Mouse (Mus musculus) neural tube, embryonic 11.5 days (tissue): Measurements from ENCODE around the gene Pbx4. TPM values are rescaled to one million over a fixed set of nuclear protein-coding genes. Genes with fewer than 3 reads are reported as not detected.

ENCODE experiments used
- ATAC-seq: fragments of 200-750 bp; cut with Nextera tagmentation; 2 replicates; pipeline ENCODE4 v1.8.0; 2017; ENCODE audit warnings: moderate number of reproducible peaks, mild to moderate bottlenecking, moderate TSS enrichment, moderate library complexity; ENCODE audit not compliant: insufficient read depth, low FRiP score, low TSS enrichment
- DNase-seq: peaks from one replicate; pipeline ENCODE4 v3.0.0-alpha.2; 2015; ENCODE audit warnings: low spot score
- H3K27ac ChIP-seq: fragments of 300-500 bp; sonication (generic); 2 replicates; pipeline ENCODE4 v1.5.1; 2014; ENCODE audit warnings: low read depth, mild to moderate bottlenecking, low read length
- H3K27me3 ChIP-seq: fragments of 300-500 bp; sonication (generic); 2 replicates; pipeline ENCODE4 v1.6.1; 2014; ENCODE audit warnings: mild to moderate bottlenecking, low read length, mixed read lengths; ENCODE audit not compliant: control insufficient read depth, insufficient read depth
- H3K36me3 ChIP-seq: fragments of 300-500 bp; sonication (generic); 2 replicates; pipeline ENCODE4 v1.6.1; 2014; ENCODE audit warnings: mild to moderate bottlenecking, low read length, moderate library complexity, mixed read lengths; ENCODE audit not compliant: control insufficient read depth, insufficient read depth
- H3K4me1 ChIP-seq: fragments of 300-500 bp; sonication (generic); 2 replicates; pipeline ENCODE4 v1.6.1; 2014; ENCODE audit warnings: low read length, mixed read lengths; ENCODE audit not compliant: control insufficient read depth, insufficient read depth
- H3K4me2 ChIP-seq: fragments of 300-500 bp; sonication (generic); 2 replicates; pipeline ENCODE4 v1.6.1; 2014; ENCODE audit warnings: low read depth, mild to moderate bottlenecking, moderate library complexity
- H3K4me3 ChIP-seq: fragments of 300-500 bp; sonication (generic); 2 replicates; pipeline ENCODE4 v1.5.1; 2014; ENCODE audit warnings: low read depth, low read length
- H3K9ac ChIP-seq: fragments of 300-500 bp; sonication (generic); 2 replicates; pipeline ENCODE4 v1.6.1; 2014; ENCODE audit warnings: mild to moderate bottlenecking, low read length
- H3K9me3 ChIP-seq: fragments of 300-500 bp; sonication (generic); 2 replicates; pipeline ENCODE4 v1.6.1; 2016; ENCODE audit warnings: low read length; ENCODE audit not compliant: control insufficient read depth
- WGBS: fragments of 180-500 bp; shearing (Covaris S2); extraction: QIAGEN DNeasy Blood & Tissue Kit; methylation state at CpG from one replicate; pipeline ENCODE4 v1.1.7; 2014; 5-methylcytosine and 5-hydroxymethylcytosine counted together
- polyA plus RNA-seq: library from polyadenylated mRNA; unstranded; fragments of >200 nt; fragmentation: Nextera tagmentation; extraction: Ambion mirVana; gene quantifications from 2 replicates; pipeline ENCODE4 v1.2.1, GENCODE M21; 2014

The Pbx4 gene
- polyA plus RNA-seq, result 28.8 and 31.2 TPM in 2 replicates

DNA sequence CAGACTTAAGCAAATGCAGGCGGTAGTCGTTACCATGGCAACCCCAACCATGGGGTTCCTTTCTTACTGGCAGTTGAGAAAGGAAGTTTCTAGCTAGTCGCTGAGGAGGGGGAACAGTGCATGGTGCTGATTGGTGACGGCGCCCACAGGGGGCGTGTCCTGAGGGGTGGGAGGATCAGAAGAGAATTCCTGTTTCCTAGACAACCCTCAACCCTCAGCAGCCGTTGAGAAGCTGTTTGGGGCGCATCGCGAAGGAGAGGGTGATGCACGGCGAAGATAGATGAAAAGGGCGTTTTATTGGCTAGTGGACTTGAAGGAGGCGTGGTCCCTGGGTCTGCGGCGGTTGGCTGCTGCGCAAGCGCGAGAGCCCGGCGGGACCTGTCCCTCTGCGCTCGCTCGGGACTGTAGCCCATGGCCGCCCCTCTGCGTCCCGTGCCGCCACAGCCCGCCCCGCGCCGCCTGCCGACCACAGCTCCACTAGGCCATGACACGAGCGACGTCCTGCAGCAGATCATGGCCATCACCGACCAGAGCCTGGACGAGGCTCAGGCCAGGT lies at the start of gene Pbx4:
Gene Pbx4, plus strand, starts transcription at position 194 of the 556 bp plus-strand sequence.
- peak within 1 kb of the TSS; percentile 81 for H3K4me2 ChIP-seq
- peak within 1 kb of the TSS; percentile 64 for H3K4me3 ChIP-seq
- H3K27me3 ChIP-seq, result no peaks in the 10 kb centered on the region
- WGBS, result under 1% methylated on average over 37 of the region's 38 CpGs
- H3K9ac ChIP-seq, result peak within 1 kb of the TSS; percentile 67
- no peaks in the 10 kb centered on the region; the same call in 1 of the 2 replicates for H3K36me3 ChIP-seq
- H3K9me3 ChIP-seq, result no peaks in the 10 kb centered on the region
- DNase-seq (peak; percentile 97), ATAC-seq (peak; percentile 98)
- peaks cover 5% of the 10 kb centered on the region; the same call in 1 of the 2 replicates for H3K4me1 ChIP-seq
- peak within 1 kb of the TSS; percentile 72 for H3K27ac ChIP-seq

DNA sequence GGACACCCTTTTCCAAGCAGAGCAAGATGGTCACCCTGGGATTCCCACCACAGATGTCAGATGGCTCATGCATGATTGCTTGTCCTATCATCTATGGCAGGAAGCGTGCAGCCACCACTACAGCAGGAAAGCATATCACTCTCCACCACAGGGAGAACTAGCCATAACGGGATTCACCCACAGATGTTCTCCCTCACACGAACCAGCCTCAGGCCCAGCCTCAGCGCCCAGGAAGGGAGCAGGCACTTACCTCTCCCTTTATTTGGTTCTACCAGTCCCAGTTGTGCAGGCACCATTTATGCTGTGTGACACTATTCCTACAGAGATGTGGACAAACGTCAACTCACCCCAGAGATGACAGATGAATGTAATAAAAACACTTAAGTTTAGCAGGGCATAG lies 43.2 kb upstream of the Pbx4 start:
- H3K4me2 ChIP-seq, result no peak overlapping the region
- H3K36me3 ChIP-seq, result peaks cover 3% of the 10 kb centered on the region; the same call in 1 of the 2 replicates
- H3K27ac ChIP-seq, result no peak overlapping the region
- H3K4me3 ChIP-seq, result no peak overlapping the region
- no peaks in the 10 kb centered on the region for H3K9me3 ChIP-seq
- ATAC-seq (no peak), DNase-seq (no peak)
- no peaks in the 10 kb centered on the region for H3K27me3 ChIP-seq
- H3K9ac ChIP-seq, result no peak overlapping the region
- H3K4me1 ChIP-seq, result peaks cover 13% of the 10 kb centered on the region; the same call in 1 of the 2 replicates
- 82% methylated on average over 5 of the region's 5 CpGs for WGBS

DNA sequence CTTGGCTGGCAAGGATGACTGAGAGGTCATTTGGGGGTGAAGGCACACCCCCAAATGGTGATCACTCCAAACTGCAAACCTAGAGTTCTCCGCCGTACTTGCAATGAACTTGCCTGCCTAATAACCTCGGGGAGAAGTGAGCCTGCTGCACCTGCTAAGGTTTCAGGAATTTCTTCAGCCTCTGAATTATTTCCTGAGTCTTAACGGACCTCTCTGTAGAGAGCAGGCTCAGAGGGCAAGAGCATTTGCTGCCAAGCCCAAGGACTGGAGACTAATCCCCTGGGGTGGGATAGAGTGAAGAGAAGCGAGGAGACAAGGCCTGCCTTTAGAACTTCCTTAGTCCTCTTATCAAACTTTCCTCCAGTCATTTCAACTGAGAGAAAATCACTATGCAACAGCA lies 42.6 kb upstream of the Pbx4 start:
- WGBS, result 81% methylated on average over 5 of the region's 5 CpGs
- peaks cover 13% of the 10 kb centered on the region; the same call in 1 of the 2 replicates for H3K4me1 ChIP-seq
- no peak for ATAC-seq
- H3K9ac ChIP-seq, result no peak overlapping the region
- H3K4me2 ChIP-seq, result no peak overlapping the region
- peaks cover 6% of the 10 kb centered on the region; the same call in 1 of the 2 replicates for H3K36me3 ChIP-seq
- no peaks in the 10 kb centered on the region for H3K9me3 ChIP-seq
- H3K27ac ChIP-seq, result no peak overlapping the region
- H3K4me3 ChIP-seq, result no peak overlapping the region
- H3K27me3 ChIP-seq, result no peaks in the 10 kb centered on the region
- no peak for DNase-seq

DNA sequence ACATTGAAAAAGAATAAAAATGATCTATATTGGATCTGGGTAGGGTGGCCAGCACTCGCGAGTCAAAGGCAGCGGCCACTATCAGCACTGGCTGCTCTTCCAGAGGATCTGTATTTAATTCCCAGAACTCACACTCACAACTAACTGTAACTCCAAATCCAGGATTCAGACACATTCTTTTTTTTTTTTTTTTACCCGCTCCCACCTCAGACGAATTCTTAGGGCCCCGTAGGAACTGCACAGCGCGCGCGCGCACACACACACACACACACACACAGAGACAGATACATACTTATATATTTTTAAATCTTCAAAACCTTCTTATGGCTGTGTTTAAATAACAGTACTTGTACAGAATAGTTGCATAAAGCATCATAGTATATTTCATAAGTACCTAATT lies 41.9 kb upstream of the Pbx4 start:
- no peaks in the 10 kb centered on the region for H3K9me3 ChIP-seq
- H3K36me3 ChIP-seq, result peaks cover 7% of the 10 kb centered on the region; the same call in 1 of the 2 replicates
- no peak; the same call in 1 of the 2 replicates for ATAC-seq
- no peaks in the 10 kb centered on the region for H3K27me3 ChIP-seq
- peak overlapping the region; percentile 82 for H3K4me3 ChIP-seq
- DNase-seq, result no peak
- peaks cover 13% of the 10 kb centered on the region; the same call in 1 of the 2 replicates for H3K4me1 ChIP-seq
- H3K9ac ChIP-seq, result peak overlapping the region; percentile 95
- peak overlapping the region; percentile 74 for H3K4me2 ChIP-seq
- no peak overlapping the region for H3K27ac ChIP-seq
- 47% methylated on average over 11 of the region's 11 CpGs for WGBS

DNA sequence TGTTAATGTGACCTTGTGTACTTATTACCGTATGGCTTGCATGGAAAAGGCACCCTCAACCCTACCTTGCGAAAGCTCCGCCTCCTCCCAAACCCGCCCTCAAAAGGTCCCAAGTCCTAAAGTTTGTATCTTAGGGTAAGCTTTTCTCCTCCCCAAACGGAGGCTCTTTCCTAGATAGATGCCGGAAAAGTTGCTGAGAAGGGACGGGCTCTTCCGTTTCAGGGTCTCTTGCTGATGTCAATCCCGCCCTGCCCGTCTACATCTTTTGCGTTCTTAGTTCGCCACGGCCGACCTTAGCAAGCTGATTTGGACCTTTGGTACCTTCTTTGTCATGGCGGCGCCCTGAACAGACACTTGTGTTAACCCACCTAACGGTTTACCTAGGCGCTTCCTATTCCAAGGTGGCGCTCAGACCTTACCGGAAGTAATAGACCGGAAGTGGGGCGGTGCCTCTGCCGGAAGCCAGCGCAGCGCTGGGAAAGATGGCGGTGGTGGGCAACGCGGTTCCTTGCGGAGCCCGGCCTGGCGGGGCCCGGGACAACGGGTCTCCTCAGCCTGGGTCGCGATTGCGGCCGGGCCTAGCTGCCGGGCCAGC lies 41.4 kb upstream of the Pbx4 start, which contains the start of the genes Atp13a1 and Zfp866:
Gene Atp13a1, plus strand, starts transcription at position 391 of the 595 bp plus-strand sequence.
Gene Zfp866, minus strand, starts transcription at position 406 of the 595 bp plus-strand sequence.
- peaks cover 13% of the 10 kb centered on the region; the same call in 1 of the 2 replicates for H3K4me1 ChIP-seq
- H3K9ac ChIP-seq, result peak within 1 kb of the TSS; percentile 95
- DNase-seq (peak; percentile 89), ATAC-seq (peak; percentile 93)
- H3K27me3 ChIP-seq, result no peaks in the 10 kb centered on the region
- under 1% methylated on average over 38 of the region's 38 CpGs for WGBS
- H3K4me2 ChIP-seq, result peak within 1 kb of the TSS; percentile 74
- H3K36me3 ChIP-seq, result peaks cover 7% of the 10 kb centered on the region; the same call in 1 of the 2 replicates
- no peak within 1 kb of the TSS; the same call in 1 of the 2 replicates for H3K27ac ChIP-seq
- no peaks in the 10 kb centered on the region for H3K9me3 ChIP-seq
- peak within 1 kb of the TSS; percentile 82 for H3K4me3 ChIP-seq

DNA sequence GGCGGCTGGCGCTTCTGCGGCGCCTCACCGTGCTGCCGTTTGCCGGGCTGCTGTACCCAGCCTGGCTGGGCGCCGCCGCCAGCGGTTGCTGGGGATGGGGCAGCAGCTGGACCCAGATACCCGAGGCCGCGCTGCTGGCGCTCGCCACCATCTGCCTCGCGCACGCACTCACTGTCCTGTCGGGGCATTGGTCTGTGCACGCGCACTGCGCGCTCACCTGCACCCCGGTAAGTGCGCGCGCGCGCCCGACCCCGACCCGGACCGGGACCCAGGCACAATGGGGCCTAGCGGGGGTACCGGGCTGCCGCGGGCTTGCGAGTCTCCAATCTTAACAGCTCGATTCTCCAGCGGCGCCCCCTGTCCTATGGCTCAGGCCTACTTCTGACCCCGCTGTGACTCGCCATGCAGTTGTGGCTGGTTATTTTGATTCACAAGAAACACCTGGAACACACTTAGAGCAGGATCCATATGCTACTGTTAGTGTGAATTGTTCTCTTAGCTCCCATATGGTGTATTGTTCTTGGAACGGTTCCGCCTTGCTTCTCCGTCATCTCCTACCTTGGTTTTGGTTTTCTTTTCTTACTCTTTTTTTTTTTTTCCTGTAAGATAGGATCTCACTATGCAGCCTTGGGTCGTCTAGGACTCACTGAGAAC lies 40.7 kb upstream of the Pbx4 start:
- no peaks in the 10 kb centered on the region for H3K9me3 ChIP-seq
- peaks cover 12% of the 10 kb centered on the region for H3K36me3 ChIP-seq
- under 1% methylated on average over 46 of the region's 48 CpGs for WGBS
- peaks cover 13% of the 10 kb centered on the region; the same call in 1 of the 2 replicates for H3K4me1 ChIP-seq
- ATAC-seq (peak; percentile 76), DNase-seq (peak; percentile 56)
- no peaks in the 10 kb centered on the region for H3K27me3 ChIP-seq
- peak overlapping the region; percentile 95 for H3K9ac ChIP-seq
- no peak overlapping the region; the same call in 1 of the 2 replicates for H3K27ac ChIP-seq
- H3K4me2 ChIP-seq, result peak overlapping the region; percentile 74
- peak overlapping the region; percentile 82 for H3K4me3 ChIP-seq

DNA sequence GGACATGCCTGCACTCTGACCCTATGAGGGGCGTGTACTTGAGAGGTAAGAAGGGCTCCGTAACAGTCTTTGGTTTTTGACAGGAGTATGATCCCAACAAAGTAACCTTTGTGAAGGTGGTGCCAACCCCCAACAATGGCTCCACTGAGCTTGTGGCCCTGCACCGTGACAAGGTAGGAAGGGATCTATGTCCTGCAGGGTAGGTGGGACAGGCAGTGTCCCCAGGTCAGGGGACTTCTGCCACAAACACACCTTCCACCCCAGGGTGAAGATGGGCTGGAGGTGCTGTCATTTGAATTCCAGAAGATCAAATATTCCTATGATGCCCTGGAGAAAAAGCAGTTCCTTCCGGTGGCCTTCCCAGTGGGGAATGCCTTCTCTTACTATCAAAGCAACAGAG lies 38.6 kb upstream of the Pbx4 start:
- no peak overlapping the region for H3K9ac ChIP-seq
- H3K4me3 ChIP-seq, result no peak overlapping the region
- H3K27me3 ChIP-seq, result no peaks in the 10 kb centered on the region
- no peak for DNase-seq
- H3K4me1 ChIP-seq, result peaks cover 13% of the 10 kb centered on the region; the same call in 1 of the 2 replicates
- H3K27ac ChIP-seq, result no peak overlapping the region
- peaks cover 28% of the 10 kb centered on the region for H3K36me3 ChIP-seq
- ATAC-seq, result no peak
- WGBS, result 94% methylated on average over 4 of the region's 4 CpGs
- H3K4me2 ChIP-seq, result no peak overlapping the region
- no peaks in the 10 kb centered on the region for H3K9me3 ChIP-seq

DNA sequence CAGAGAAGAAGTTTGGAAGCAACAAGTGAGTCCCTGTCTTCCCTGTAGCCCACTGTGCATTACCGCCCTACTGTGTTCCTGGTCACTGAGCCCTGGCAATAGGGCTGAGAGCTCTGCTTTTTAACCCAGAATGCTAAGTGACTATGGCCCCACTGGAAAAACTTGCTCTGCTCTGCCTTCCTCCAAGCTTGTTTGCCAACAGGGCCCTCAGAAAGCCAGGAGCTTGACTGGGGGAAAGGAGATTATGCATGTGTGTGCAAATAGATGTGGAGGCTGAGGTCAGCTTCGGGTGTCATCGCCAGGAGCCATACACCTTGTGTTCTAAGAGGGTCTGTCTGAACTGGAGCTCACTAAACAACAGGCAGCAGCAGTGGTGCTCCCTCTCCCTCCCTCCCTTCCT lies 38.2 kb upstream of the Pbx4 start:
- no peak overlapping the region for H3K4me3 ChIP-seq
- H3K4me1 ChIP-seq, result peaks cover 13% of the 10 kb centered on the region; the same call in 1 of the 2 replicates
- no peak for DNase-seq
- peaks cover 32% of the 10 kb centered on the region for H3K36me3 ChIP-seq
- ATAC-seq, result no peak
- 91% methylated on average over 3 of the region's 3 CpGs for WGBS
- no peak overlapping the region for H3K4me2 ChIP-seq
- no peaks in the 10 kb centered on the region for H3K9me3 ChIP-seq
- no peaks in the 10 kb centered on the region for H3K27me3 ChIP-seq
- no peak overlapping the region for H3K9ac ChIP-seq
- no peak overlapping the region for H3K27ac ChIP-seq
